Mouse (Mus musculus): ENCODE measurements around the gene Slc39a3.

DNA sequence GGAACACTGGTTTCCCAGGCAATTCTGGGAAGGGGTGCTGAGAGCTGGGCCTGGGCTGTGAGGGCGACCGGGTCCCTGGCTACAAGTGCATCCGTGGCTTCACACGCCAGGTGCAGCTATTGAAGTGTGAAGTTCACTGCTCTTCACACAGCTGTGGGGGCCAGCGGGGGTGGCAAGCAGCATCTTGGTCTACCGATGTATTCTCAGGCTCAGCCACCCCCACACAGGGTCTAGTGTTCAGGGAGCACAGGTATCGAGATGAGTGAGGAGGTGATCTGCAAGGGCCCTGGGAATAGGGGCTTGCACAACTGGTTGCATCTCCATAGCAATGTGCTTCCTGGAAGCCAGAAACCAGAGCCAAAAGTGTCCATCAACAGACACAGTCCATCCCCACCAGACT, 46.8 kb downstream of the Slc39a3 start:
- TF ChIP-seq CTCF (IDR thresholded peaks at IDR 0.05; ENCODE audit: control insufficient read depth, insufficient read depth, insufficient replicate concordance, low read depth, low read length) = no peak
- TF ChIP-seq POLR2A (IDR thresholded peaks at IDR 0.05; ENCODE audit: control insufficient read depth, low read depth, low read length) = no peak
